Mouse (Mus musculus) skeletal muscle tissue, adult 2 months (tissue): Measurements from ENCODE around the gene Rad9a.

ENCODE experiments used
- DNase-seq: peaks from one replicate; pipeline ENCODE4 v3.0.0-alpha.2; 2012; ENCODE audit warnings: low read depth, low spot score

The Rad9a gene

DNA sequence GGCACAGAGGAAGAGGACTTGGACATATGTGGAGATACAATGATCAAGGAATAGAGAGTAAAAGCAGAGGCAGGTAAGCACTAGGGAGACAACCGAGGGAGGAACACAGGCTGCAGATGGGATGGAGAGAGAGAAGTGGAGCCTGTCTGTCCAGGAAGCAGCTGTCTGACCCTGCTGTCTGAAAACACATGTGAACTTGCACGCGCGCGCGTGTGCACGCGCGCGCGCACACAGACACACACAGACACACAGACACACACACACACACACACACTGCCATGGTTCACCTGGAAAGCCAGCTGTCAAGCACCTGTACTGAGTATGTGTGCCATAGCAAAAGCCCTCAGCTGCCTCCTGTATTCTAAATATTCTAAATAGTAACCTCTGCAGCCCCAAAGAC, 16.8 kb upstream of the Rad9a start:
- DNase-seq, result no peak

DNA sequence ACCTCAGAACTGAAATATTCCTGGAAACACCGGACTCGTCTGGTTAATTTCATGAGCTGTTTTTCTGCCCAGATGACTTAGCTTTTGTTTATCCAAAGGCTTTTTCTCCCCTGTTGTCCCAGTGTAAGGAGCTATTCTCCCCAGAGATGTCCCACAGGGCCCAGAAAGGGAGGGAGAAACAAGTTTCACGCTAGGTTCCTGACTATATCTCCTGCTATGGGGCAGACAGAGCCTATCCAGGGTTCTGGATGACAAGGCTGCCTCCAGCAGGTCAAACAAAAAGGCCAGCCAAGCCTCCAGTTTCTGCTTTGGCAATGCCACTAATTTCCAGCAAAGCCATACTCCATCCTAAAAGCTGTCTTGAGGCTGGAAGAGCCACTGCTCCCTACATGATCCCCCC, 16.4 kb upstream of the Rad9a start:
- DNase-seq, result no peak

DNA sequence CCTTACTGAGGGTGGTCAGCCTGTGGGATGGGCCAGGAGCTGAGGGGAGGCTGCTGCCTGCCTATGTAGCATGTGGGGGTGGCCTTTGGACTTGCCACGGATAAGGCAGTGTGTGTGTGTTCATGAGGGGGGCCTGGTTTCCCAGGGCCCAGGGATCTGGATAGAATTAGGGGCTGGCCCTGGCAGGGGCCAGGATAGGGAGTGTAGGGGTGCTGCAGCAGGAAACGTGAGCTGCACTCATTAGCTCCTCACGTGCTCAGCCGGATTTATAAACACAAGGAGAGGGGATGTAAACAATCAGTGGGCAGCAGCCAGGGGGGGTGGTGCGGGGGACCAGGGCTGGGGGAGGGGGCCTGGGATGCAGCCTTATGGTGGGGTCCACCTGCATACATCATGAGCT, 15.7 kb upstream of the Rad9a start:
- no peak for DNase-seq

DNA sequence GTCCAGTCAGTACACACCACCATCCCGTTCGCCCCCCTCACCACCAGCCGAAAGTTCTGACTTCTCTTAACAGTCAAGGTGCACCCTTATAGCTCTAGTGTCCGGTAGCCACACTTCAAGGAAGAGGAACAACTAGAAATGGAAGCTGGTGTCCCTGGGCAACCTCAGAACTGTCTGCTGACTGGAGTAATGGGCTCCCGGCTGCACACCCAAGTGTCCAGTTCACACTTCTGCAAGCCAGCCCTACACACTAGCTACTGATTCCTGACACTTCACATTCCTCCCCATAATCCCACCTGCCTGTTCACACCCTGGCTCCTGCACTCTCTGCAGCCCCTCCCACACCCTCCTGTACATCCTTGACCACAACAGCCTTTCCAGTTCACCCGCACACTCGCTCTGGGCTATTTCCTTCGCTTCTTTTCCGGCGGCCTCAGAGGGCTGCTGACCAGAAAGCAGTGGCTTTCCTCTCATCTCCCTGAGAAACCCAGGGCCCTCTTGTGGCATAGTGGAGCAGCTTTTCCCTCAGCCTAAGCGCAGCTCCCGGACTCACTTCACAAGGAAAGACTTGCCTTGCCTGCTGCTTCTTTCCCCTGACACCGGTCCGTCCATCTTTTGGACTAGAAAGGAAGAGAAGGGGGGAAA, 14.7 kb upstream of the Rad9a start:
- no peak for DNase-seq

DNA sequence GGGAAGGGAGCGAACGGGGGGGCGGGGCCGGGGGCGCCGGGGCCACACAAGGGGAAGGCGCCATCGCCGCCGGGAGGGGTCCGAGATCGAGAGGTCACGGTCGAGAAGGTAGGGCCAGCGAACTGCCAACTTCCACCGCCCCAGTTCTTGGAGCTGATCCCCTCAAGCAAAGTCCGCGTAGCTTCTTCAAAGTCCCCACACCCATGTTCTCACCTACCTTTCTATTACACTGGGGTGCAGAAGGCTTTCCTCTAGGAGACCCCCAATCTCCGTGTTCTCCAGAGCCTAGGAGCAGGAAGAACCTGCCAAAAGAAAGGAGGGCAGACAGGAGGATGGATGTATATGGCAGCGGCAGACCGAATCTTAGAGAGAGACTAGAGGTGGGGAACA, 14.0 kb upstream of the Rad9a start:
- no peak for DNase-seq

DNA sequence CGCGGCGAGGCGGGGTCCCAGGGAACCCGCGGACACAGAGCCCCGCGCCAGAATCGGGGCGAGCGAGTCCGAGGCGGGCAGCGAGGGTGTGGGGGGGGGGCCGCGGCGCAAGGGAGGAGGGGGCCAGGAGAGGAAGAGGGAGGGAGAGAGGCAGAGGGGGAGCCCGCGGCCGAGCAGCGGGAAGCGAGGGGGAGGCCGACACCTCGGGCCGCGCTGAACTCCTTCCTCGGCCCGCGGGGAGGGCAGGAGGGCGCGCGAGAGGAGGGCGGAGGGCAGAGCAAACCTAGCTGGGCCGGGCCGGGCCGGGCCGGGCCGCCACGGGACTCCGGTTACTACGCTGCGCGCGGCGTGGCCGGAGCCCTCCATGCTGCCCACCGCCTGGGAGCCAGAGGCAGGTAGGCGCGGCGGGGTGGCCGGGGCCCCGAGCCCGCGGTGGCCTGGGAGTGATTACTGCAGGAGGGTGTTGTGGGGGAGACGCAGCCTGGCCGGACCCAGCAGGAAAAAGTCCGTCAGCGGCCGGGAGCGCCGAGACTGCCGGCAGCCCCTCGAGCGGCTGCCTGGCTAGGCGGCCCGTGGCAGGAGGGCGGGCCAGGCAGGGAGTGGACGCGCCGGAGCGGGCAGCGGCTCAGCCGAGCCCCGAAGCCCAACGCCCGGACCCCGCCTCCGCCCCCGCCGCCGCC, 13.4 kb upstream of the Rad9a start:
- no peak for DNase-seq

DNA sequence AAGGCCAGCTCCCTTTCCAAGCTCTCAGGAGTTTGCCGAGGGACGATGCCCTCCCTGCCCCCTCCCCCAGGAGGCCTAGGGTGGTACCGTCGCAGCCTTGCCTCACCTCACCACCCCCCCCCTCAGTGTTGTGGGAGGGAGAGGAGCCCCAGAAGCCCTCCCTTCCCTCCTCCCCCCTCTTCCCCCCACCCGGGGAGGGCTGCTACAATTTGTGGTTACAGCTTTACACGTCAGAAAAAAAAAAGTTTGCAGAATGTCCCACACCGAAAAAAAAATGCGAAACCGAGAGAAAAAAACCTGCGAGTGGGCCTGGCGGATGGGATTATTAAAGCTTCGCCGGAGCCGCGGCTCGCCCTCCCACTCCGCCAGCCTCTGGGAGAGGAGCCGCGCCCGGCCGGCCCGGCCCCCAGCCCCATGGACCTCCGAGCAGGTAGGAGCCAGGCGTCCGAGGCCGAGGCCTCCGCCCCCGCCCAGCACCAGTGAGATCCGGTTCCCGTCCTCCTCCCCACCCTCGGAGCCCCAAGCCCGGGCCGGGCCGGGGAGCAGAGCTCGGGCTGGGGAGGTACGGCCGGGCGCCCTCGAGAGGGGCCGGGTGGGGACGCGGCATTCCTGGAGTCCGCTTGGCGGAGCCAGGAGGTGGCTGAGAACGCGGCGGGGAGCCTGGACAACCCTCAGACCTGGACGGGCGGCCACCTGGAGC, 12.8 kb upstream of the Rad9a start, which contains the start of the genes Clcf1 and AC109138.7:
Gene Clcf1, plus strand, starts transcription at position 168 of the 700 bp plus-strand sequence.
Gene AC109138.7, plus strand, starts transcription at position 287 of the 700 bp plus-strand sequence.
- no peak for DNase-seq

DNA sequence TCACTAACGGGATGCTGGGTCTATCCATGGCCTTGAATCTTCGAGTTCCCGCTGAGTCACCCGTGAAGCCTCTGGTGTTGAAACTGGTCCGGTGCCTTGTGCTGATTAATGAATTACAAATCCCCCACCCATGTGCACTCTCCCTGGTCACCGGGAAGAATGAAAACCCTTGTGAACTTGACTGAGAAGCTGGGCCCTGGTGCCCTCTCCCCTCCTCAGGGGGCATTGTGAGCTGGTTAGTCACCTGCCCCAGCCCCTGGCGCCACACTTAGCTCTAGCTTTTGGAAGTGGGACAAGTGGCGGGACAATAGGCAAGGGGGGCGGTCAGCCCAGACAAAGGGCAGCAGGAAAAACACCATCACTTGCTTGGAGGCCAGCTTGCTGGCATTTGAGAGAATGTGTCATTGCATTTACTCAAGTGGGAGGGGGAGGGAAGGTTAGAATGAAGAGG, 12.1 kb upstream of the Rad9a start:
- DNase-seq, result no peak

DNA sequence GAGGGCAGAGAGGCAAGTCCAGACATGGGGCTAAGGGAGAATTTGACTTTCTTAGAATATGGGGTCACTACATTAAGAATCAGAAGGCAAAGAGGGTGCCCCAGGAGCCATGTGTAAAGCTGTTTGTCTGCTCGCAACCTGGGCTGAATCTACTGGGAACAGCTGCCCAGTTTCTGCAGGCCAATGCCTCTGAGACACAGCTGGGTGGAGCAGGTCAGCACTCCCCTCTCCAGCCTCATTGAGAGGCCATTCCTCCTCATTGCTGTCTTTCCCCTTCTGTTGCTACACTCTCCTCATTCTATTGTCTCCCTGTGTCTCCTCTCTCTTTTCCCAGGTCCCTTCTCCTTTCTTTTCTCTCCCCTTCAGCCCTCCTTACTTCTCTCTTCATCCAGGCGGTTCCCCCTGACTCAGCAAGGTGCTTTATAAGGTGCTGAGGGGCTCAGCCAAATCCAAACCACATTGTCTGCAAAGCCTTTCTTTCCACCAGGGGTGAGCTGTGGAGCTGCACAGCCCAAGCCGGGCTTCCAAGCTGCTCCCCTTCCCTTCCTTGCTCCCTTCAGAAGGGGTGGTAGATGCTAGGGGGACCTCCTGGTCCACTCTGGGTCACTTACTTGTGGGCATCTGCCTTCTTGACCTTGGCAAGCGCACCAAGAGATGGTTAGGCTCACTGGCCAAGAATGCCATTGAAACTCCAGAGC, 10.6 kb upstream of the Rad9a start:
- DNase-seq, result no peak

DNA sequence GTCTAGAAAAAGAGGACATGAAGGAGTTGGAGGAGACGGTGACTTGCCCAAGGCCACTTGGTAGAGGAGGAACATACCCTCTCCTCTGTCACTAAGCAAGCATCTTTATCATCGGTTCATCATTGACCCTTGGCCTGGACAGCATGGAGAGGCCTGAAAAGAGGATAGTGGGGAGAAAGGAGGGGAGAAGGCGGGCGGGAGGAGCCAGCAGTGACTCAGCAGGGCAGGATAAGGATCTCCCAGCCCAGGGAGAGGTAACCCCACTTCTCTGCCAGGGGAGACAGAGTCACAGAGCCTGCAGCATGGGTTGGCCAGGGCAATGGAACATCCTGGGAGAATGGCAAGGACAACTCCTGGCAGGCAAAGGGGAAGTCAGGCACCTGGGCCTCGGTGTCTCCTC, 7.1 kb upstream of the Rad9a start:
- no peak for DNase-seq

DNA sequence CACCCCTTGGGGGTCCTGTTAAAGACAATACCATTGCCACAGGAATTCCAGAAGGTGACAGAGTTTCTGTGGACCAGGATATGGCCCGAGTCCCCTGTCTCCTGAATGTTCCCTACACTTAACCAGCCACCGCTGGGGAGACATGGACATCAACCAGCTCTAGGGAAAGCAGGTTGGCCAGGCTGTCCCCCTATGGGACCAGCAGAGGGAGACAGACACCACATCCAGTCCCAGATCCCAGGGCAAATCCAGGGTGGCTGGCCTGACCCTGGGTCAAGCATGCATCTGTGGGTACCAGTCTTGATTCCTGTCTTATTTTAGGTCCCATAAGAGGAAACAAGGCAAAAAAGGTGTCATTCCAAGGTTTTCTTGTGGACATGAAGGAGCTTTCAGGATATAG, 5.5 kb upstream of the Rad9a start:
- DNase-seq, result peak; percentile 69

DNA sequence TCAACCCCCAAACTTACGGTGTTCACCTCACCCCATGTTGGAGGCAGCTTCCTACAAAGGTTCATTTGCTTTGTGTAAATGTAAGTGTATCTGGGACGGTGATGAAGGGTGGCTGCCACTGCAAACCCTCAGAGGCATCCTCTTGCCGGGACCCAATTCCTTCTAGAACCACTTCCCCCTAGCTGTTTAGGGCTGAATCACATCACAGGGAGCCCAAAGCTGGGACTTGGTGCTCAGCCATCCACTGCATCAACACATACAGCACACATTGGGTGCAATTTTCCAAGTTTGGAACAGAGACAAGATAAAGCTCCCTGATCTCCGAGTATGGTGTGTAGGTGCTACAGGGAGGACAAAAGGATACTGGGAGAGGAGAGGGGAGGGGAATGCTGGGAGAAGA, 3.4 kb upstream of the Rad9a start:
- no peak for DNase-seq

DNA sequence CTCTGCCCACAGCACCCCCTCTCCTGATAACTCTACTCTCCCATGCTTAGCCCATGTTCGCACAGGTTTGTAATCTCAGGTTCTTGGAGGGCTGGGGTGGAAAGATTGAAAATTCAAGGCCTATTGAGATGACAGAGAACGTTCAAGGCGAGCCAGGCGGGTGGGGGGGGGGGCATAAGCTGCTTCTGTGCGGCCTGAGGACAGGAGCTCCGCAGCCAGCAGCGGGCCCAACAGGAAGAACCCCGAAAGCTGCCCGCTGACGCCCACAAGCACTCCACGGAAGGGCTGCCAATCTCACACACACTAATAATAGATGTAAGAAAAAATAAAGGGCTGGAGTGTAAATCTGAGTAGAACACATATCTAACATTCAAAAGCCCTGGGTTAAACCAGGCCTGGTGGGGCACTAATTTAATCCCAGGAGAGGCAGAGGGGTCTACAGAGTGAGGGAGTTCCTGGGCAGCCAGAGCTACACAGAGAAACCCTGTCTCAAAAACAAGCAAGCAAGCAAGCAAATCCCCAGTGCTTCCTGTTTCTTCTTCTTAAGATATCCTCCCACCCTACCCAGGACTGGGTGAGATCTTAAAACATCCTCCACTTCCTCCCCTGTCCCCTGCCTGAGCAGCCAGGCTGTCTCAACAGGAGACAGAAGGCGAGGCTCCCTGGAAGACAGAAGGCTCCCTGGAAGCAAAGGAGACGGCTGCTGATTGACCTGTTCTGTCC, 2.3 kb upstream of the Rad9a start:
- no peak for DNase-seq

DNA sequence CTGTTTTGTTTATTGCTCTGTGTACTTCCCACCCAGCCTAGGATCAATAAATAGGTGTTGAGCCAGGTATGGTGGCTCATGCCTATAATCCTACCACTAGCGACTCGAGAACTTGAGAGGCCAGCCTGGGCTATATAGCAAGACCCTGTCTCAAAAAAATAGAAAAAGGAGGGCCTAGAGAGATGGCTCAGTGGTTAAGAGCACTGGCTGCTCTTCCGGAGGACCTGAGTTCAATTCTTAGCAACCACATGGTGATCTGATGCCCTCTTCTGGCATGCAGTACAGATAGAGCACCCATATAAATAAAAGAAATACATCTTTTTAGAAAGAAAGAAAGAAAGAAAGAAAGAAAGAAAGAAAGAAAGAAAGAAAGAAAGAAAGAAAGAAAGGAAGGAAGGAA, 1.7 kb upstream of the Rad9a start:
- DNase-seq, result no peak

DNA sequence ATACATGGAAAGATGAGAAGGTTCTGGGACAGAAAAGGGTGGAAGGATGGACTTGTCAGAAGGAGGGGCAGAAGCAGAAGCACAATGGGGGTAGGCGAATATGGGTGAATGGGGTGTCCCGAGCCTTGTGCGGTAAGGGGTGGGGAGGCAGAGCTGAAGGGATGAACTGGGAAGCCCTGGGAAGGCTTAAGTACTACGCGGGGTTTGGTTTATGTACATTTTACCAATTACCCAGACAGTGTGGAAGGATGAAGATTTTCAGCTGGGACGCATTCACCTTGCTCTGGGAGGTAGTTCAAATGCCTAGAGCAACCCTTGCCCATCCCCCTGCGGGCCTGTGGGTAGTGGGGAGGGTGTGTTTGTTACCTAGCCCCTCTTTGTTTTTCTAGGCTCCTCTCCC, 687 bp upstream of the Rad9a start:
- no peak for DNase-seq

DNA sequence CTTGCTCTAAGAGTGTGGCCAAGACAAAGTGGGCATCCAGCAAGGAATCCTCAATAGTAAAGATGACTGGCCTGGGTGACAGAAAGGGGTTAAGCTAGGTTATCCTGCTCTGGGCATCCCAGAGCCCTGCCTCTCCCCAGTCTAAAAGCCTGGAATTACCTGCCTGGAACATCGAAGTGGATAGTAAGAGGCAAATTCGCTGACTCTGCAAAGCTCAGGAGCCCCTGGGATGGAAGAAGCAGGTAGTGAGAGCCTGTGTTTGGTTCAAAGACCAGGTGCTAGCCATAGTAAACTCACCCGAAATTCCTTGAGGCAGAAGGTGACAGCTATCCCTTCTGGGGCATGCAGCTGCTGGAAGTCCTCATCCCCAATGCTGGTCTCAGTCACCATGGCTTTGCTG, 4.3 kb downstream of the Rad9a start:
- DNase-seq, result no peak

DNA sequence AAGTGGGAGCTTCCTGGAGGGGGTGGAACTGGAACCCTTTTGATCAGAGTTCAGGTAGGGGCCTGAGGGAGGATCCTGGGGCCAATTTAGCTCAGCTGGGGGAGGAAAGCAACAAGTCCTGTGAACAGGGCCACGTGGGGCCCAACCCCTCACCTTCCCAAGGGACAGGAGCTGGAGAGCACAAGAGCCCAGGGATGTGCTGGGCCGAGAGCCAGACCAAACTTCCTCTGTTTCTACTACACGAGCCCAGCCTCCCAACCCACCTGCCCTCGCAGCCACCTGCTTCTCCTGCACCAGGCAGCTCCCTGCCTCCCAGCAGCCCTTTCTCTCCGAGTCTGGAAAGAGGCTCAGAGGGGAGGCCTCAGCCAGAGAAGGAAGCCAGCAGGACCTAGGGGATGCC, 4.9 kb downstream of the Rad9a start:
- DNase-seq, result no peak

DNA sequence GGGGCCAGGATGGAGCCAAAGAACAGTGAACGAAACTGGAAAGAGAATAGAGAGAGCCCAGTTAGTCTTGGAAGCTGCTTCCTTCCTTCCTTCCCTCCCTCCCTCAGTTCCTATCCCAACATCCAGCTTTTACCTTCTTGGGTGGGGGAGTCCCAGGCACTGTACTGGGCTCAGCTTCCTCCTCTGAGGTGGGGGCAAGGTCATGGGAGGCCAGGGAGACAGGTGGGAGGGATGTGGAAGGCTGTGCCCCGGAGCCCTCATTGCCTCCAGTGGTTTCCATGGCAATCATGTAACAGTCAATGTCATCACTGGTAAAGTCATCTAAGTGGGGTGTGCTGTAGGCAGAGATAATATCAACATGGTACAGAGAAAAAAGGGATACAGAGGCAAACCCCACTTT, 5.4 kb downstream of the Rad9a start:
- no peak for DNase-seq

DNA sequence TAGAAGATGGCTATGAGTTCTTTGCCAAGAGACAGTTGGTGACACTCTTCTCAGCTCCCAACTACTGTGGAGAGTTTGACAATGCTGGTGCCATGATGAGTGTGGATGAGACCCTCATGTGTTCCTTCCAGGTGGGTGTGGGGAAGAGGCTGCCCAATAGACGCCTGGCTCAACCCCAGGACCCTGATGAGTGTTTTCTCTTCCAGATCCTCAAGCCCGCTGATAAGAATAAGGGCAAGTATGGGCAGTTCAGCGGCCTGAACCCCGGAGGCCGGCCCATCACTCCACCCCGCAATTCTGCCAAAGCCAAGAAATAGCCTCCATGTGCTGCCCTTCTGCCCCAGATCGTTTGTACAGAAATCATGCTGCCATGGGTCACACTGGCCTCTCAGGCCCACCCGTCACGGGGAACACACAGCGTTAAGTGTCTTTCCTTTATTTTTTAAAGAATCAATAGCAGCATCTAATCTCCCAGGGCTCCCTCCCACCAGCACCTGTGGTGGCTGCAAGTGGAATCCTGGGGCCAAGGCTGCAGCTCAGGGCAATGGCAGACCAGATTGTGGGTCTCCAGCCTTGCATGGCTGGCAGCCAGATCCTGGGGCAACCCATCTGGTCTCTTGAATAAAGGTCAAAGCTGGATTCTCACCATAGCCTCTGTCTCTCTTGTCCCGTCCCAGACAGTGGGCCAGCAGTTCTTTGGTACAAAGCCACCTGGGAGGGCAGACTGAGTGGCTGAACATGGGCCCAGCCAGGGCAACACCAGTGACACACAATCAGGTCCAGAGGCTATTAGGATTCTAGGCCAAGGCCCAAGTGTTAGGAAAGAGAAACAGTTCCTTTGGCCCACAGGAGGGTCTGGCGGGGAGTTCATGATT, 6.4 kb downstream of the Rad9a start:
- no peak for DNase-seq

DNA sequence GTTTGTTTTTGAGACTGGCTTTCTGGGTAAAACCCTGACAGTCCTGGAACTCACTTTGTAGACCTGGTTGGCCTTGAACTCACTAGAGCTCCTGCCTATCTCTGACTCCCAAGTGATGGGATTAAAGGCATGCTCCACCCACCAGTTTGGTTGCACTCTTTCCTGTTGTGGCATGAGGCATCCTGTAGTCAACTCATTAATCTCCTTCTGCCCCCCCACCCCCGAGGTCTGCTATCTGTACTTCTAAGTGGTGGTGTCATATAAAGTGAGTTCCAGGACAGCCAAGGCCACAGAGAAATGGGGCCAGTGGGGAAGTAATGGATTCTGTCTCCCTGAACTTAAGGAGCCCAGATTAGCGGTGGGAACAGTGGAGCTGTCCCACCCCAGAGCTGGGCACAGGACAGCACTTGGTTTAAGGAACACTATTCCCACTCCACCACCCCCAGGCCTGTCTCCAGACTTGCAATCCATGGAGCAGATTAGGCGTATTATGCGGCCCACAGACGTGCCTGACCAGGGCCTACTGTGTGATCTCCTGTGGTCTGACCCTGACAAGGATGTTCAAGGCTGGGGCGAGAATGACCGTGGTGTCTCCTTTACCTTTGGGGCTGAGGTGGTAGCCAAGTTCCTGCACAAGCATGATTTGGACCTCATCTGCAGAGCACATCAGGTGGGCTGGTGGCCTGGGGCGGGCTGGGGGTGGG, 7.3 kb downstream of the Rad9a start:
- no peak for DNase-seq
